Mouse (Mus musculus) kidney, embryonic 14.5 days (tissue): ENCODE measurements around the gene Rfx6. TPM values are rescaled to one million over a fixed set of nuclear protein-coding genes. Genes with fewer than 3 reads are reported as not detected.

Experiments used
- ATAC-seq: fragments of 200-750 bp; cut with Nextera tagmentation; 2 replicates; pipeline ENCODE4 v1.8.0; 2017; ENCODE audit warnings: moderate number of reproducible peaks, mild to moderate bottlenecking, moderate TSS enrichment, moderate library complexity; ENCODE audit not compliant: low FRiP score, low TSS enrichment
- H3K27ac ChIP-seq: fragments of 300-500 bp; sonication (generic); 2 replicates; pipeline ENCODE4 v1.5.1; 2014; ENCODE audit warnings: low read depth, mild to moderate bottlenecking, low read length, moderate library complexity, mixed read lengths
- H3K27me3 ChIP-seq: fragments of 300-500 bp; sonication (generic); 2 replicates; pipeline ENCODE4 v1.6.1; 2014; ENCODE audit warnings: mild to moderate bottlenecking, low read length; ENCODE audit not compliant: control insufficient read depth, insufficient read depth
- H3K36me3 ChIP-seq: fragments of 300-500 bp; sonication (generic); 2 replicates; pipeline ENCODE4 v1.6.1; 2014; ENCODE audit warnings: low read length, mixed read lengths; ENCODE audit not compliant: control insufficient read depth, insufficient read depth
- H3K4me1 ChIP-seq: fragments of 300-500 bp; sonication (generic); 2 replicates; pipeline ENCODE4 v1.6.1; 2014; ENCODE audit warnings: low read length, mixed read lengths; ENCODE audit not compliant: control insufficient read depth, insufficient read depth
- H3K4me2 ChIP-seq: fragments of 300-500 bp; sonication (generic); replicated peaks from 2 replicates; pipeline ENCODE4 v1.6.1; 2014; ENCODE audit warnings: low read depth, mild to moderate bottlenecking, low read length
- H3K4me3 ChIP-seq: fragments of 300-500 bp; sonication (generic); 2 replicates; pipeline ENCODE4 v1.5.1; 2014; ENCODE audit warnings: mild to moderate bottlenecking, low read length
- H3K9ac ChIP-seq: fragments of 300-500 bp; sonication (generic); 2 replicates; pipeline ENCODE4 v1.6.1; 2014; ENCODE audit warnings: low read depth, mild to moderate bottlenecking, low read length, moderate library complexity
- H3K9me3 ChIP-seq: fragments of 300-500 bp; sonication (generic); 2 replicates; pipeline ENCODE4 v1.6.1; 2016; ENCODE audit warnings: low read length; ENCODE audit not compliant: control insufficient read depth
- WGBS: fragments of 180-500 bp; shearing (Covaris S2); extraction: QIAGEN DNeasy Blood & Tissue Kit; methylation state at CpG from one replicate; pipeline ENCODE4 v1.1.7; 2014; 5-methylcytosine and 5-hydroxymethylcytosine counted together
- polyA plus RNA-seq: library from polyadenylated mRNA; unstranded; fragments of >200 nt; fragmentation: Nextera tagmentation; extraction: Ambion mirVana; gene quantifications from 2 replicates; pipeline ENCODE4 v1.2.1, GENCODE M21; 2014

Rfx6 gene
- polyA plus RNA-seq, 1 experiment from 2014 or later = not detected

DNA sequence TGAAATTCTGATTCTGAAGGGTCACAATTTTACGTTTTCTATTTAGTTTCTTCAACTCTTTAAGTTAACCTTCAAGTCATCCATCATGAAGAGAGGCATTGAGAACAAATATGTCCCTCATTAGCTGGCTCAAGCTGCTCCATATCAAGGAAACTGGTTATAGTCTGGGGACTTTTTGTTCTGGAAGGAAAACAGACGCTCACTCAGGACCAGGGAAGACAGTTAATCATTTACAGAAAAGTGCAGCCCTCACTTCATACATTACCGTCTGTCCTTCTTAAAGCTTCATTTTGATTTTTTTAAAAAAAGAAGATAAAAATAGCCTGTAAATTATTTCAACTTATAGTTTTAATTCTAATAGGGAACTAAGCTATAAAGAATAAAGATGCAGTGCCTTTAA, 43.3 kb downstream of the Rfx6 start:
- peak; percentile 81; the same call in 1 of the 2 replicates for ATAC-seq

DNA sequence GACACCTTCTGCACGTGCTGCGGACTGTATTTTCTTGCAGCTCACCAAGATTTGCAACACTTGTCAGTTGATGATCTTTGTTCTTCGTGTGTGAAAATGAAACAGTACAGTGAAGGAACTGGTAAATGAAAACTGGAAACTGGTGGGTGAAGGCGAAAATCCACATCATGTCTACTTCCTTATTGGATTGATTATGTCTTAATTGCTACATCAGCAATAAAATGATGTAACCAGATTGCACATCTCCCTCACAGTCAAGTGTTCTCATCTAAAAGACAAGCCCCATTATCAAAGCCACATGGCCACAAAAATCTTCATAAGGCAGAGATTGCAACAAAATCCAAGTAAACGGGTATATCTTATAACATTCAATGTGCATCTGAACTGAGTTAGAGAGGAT, 83.9 kb downstream of the Rfx6 start:
- no peak overlapping the region for H3K9ac ChIP-seq
- H3K27me3 ChIP-seq = no peaks in the 10 kb centered on the region
- WGBS = 79% methylated on average over 5 of the region's 5 CpGs
- no peak overlapping the region for H3K4me3 ChIP-seq
- no peak for ATAC-seq
- no peak overlapping the region for H3K4me2 ChIP-seq
- no peaks in the 10 kb centered on the region for H3K4me1 ChIP-seq
- no peaks in the 10 kb centered on the region for H3K9me3 ChIP-seq
- H3K27ac ChIP-seq = no peak overlapping the region
- no peaks in the 10 kb centered on the region for H3K36me3 ChIP-seq

More for the DNA sequence above, 43.3 kb downstream of the Rfx6 start:
- WGBS = 37% methylated on average over 3 of the region's 3 CpGs
- Histone ChIP-seq H3K4me3 (no peak overlapping the region), H3K9me3 (no peaks in the 10 kb centered on the region), H3K27me3 (no peaks in the 10 kb centered on the region), H3K4me1 (no peaks in the 10 kb centered on the region), H3K36me3 (no peaks in the 10 kb centered on the region), H3K9ac (no peak overlapping the region), H3K27ac (no peak overlapping the region), H3K4me2 (no peak overlapping the region)

DNA sequence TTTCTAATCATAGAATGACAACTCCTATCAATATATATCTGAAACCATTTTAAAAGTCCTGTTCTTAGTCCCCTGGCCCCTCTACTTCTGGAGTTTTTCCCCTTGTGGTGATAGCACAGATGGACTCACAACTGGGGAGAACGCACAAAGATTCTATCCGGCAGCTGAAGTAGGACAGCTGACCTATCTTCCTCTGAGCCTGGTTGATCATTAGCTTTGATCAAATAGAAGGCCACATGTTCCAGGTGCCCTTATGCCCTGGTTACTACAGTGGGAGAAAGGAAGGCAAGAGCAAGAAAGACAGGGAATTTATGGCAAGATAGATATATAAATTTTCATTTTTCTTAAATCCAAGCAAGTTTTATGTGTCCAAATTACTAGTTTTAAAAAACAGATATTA, 85.7 kb downstream of the Rfx6 start:
- no peak overlapping the region for H3K4me3 ChIP-seq
- no peaks in the 10 kb centered on the region for H3K27me3 ChIP-seq
- WGBS = 82% methylated on average over 2 of the region's 2 CpGs

DNA sequence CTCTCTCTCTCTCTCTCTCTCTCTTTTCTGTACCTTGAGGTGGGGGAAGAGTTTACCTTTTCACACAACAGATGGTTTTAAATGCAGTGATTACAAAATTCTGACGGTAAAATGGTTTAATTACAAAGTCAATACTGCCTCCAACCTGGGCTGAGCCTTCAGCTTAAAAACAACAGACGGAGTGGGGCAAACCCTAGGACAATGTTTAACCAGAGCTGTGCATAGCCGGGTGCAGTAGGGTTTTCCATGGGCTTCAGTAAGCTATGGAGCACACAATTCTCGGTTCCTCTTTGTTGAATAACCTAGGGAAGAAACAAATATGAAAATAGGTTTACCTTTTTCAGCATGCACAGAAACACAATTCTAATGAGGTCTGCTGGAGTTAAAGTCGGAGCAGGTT, 90.9 kb downstream of the Rfx6 start:
- Histone ChIP-seq H3K9me3 (no peaks in the 10 kb centered on the region), H3K4me2 (no peak overlapping the region), H3K4me3 (no peak overlapping the region), H3K4me1 (no peaks in the 10 kb centered on the region), H3K27me3 (no peaks in the 10 kb centered on the region), H3K27ac (no peak overlapping the region), H3K36me3 (no peaks in the 10 kb centered on the region), H3K9ac (no peak overlapping the region)
- ATAC-seq = no peak
- 54% methylated on average over 5 of the region's 5 CpGs for WGBS

More for the DNA sequence above, 85.7 kb downstream of the Rfx6 start:
- H3K27ac ChIP-seq = no peak overlapping the region
- no peak overlapping the region for H3K4me2 ChIP-seq
- H3K9ac ChIP-seq = no peak overlapping the region
- no peaks in the 10 kb centered on the region for H3K36me3 ChIP-seq
- ATAC-seq = no peak
- no peaks in the 10 kb centered on the region for H3K4me1 ChIP-seq
- no peaks in the 10 kb centered on the region for H3K9me3 ChIP-seq

DNA sequence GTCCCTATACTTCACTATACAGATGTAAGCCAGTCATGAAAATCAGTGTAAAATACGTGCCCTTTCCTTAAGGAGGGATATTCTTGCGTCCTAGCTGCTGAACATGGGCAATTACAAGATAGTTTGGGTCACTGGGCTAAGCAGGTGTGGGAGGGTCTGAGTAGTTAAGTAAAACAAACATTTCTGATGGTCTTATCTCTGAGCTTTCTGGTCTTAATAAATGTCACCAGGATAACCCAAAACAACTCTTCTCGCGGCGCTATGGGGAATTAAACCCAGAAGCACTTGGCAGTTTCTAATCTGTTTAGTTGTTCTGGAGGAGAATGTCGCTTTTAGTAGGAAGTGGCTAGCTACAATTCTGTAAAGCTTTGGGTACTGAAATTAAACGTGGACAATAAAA, 91.7 kb downstream of the Rfx6 start:
- Histone ChIP-seq H3K9me3 (no peaks in the 10 kb centered on the region), H3K36me3 (no peaks in the 10 kb centered on the region), H3K27me3 (no peaks in the 10 kb centered on the region), H3K27ac (no peak overlapping the region), H3K9ac (no peak overlapping the region), H3K4me3 (no peak overlapping the region), H3K4me1 (no peaks in the 10 kb centered on the region), H3K4me2 (no peak overlapping the region)
- WGBS = 48% methylated on average over 7 of the region's 7 CpGs
- no peak for ATAC-seq

DNA sequence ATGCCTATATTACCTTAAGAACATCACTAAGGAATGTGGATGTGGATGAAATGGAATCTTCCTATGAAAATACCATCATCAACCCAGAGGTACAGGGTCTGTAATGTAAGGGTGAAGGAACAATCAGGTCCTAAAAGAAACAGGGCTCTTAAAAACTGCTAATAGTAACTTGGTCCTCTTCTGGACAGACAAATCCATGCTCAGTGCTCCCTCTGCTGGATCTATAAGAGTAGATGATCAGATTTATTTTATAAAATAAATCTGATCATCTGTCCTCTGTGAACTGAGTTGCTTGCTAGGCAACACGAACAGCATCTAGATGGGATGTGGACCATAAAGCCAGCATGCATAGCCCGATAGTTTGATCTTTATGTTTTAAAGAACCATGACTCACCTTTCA, 102.1 kb downstream of the Rfx6 start:
- H3K27me3 ChIP-seq = no peaks in the 10 kb centered on the region
- H3K4me1 ChIP-seq = no peaks in the 10 kb centered on the region
- no peak overlapping the region for H3K9ac ChIP-seq
- 73% methylated on average over 2 of the region's 2 CpGs for WGBS
- no peaks in the 10 kb centered on the region for H3K9me3 ChIP-seq
- no peak overlapping the region for H3K27ac ChIP-seq
- no peak overlapping the region for H3K4me2 ChIP-seq
- H3K4me3 ChIP-seq = no peak overlapping the region
- no peak for ATAC-seq
- no peaks in the 10 kb centered on the region for H3K36me3 ChIP-seq

Other genes with a start within 250 kb of the Rfx6 start
- 0.41 and 1.1 TPM in 2 replicates for gene Gm49339, start 197.1 kb upstream of the Rfx6 start, polyA plus RNA-seq
- gene Lilr4b, start 197.1 kb upstream of the Rfx6 start, polyA plus RNA-seq = 0.23 and 0.38 TPM in 2 replicates
- gene Lilrb4a, start 186.8 kb upstream of the Rfx6 start, polyA plus RNA-seq = 1.2 and 2.7 TPM in 2 replicates
- 4.6 and 5.6 TPM in 2 replicates for gene Fam162b, start 87.2 kb upstream of the Rfx6 start, polyA plus RNA-seq
- gene Gprc6a, start 46.3 kb upstream of the Rfx6 start, polyA plus RNA-seq = not detected in 2 replicates